Mouse (Mus musculus): ENCODE results near the gene Pitpnm3.
"Not testable (repeated sequence)": the region's sequence is repeated elsewhere in the genome, so short reads cannot be mapped to it uniquely, and the experiment has no call there.

Pitpnm3 gene

DNA sequence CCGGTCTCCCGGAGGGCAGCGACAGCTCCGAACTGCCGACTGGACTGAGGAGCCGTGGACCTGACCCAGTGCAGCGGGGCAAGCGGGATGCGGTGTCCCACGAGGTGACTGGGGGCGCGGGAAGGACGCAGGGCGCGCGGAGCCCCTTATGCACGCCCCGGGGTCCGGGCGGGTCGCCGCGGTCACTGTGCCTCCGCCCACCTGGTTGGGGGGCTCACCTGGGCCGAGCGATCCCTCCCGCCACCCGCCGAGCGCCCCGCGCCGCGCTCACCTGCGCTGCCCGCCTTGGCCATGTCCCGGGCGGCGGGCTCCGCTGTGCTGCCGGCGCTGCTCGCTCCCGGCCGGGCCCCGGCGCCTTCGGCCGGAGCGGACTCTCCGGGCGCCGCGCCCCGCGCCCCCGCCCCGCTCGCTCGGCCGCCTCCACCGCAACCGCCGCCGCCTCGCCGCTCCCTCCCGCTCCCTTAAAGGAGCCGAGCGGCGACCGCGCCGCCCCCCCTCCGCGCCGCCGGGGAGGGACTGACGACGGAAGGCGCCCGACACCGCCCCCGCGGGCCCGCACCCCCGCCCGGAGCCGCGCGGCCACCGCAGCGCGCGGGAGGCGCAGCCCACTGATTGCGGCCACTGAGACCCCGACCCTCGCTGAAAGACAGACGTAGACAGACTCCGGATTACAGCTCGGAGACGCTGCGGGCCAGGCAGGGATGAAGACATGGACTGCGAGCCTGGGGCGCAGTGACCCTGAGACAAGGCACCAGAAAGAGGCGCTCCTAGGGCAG lies at the start of gene Pitpnm3:
Gene Pitpnm3 (minus strand): TSS at position 396 of the 776 bp plus-strand sequence.
- DNase-seq (ENCODE audit: low spot score): peak; percentile 58

- DNase-seq (ENCODE audit: low spot score): no peak
Measured at GRCm38 (mm10) chr11:72184252-72184651, 48.7 kb upstream of the Pitpnm3 start.

DNA sequence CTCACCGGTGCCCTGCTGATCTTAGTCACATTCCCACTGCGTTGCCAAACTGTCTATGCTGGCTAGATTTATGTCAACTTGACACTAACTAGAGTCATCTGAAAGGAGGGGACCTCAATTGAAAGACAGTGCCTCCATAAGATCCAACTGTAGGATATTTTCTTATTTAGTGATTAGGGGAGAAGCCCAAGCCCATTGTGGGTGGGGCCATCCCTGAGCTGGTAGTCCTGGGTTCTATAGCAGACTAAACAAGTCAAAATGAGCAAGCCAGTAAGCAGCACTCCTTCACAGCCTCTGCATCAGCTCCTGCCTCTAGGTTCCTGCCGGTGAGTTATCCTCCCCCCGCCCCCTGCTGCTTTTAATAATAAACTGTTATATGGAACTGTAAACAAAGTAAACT lies 45.6 kb upstream of the Pitpnm3 start:
- no peak for DNase-seq (ENCODE audit: low spot score)

DNA sequence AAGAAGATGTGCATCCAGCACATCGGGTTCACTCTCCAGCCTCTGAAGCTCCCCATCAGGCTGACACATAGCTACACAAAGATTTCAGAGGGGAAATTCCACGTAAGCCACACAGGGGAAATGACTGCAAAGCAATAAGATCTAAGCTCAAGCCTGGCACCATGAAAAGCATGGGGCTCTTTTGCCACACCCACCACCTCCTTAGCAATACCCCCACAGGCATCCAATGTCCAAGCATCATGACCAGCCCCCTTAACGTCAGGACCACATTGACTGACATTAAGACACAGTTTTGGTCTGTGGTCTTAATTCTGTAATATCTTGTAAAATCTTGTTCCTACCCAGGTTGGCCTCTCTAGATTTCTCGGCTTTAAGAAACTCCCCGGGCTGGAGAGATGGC lies 45.0 kb upstream of the Pitpnm3 start:
- no peak for DNase-seq (ENCODE audit: low spot score)

DNA sequence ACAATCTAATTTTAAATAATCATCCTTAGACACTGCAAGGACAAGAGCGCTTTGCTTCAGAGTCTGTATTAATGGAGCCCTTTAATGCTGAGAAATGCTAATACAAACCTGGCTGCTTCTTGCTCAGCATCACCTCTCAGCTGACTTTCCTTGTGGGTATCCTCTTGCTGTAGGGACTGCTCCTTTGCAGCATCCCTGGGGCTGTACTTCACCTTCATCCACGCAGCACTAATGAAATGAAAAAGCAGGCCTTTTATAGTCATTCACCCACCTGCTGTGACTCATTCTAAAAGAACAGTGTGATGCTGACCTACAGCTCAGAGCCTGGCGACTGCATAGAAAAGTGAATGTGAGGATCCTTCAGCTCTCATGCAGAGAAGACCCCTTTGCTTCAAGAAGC lies 41.0 kb upstream of the Pitpnm3 start:
- DNase-seq (ENCODE audit: low spot score): no peak

DNA sequence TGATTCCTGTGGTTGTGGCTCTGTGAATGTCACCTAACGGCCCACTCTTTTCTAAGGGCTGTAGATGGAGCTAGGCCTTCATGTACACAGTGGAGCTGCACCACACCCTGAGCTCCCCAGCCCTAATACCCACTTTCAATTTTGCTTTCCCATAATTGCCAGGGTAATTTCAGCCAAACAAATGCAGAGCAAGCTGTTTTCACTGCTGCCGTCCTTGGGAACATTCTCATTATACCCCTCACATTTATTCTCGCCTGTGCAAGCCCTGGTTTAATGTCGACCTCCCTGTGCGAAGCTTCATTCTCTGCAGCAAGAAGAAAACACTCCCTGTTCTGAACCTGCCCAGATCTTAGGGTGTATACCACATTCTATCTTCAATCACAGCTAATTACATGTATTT lies 40.4 kb upstream of the Pitpnm3 start:
- DNase-seq (ENCODE audit: low spot score): no peak

- no peak for DNase-seq (ENCODE audit: low spot score)
Measured at GRCm38 (mm10) chr11:72174721-72175120, 39.1 kb upstream of the Pitpnm3 start.

DNA sequence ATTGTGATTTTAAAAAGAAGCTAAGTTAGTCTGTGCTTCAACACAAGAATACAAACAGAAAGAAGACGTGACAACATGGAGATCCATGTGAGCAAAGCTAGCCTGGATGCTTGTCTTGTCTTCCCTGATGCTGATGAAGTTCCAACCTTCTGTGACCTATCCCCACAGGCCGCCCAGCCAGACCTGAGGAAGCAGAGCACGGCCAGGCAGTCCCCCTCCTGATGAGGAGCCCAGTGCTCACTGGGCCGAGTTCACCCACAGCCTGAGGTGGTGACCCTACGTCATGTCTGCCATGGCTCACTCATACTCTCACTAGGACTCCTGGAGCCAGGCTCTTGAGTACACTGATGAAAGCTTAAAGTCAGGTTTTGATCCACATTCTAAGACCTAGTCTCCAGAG lies 37.9 kb upstream of the Pitpnm3 start:
- no peak for DNase-seq (ENCODE audit: low spot score)

DNA sequence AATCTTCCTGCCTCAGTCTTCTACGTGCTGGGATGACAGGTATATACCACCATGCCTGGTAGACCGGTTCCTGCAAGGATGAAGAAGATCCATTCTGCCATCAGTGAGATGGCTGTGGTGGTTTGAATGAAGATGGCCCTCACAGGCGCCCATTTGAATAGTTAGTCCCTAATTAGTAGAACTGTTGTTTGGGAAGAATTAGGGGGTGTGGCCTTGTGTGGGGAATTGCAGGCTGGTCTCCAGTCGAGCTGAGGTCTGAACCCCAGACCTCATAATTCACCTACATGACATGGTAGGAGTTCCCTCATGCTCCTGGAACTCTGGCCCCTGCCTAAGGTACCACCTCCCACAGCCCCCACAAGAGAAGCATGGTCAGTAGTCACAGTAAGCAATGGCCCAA lies 36.3 kb upstream of the Pitpnm3 start:
- DNase-seq (ENCODE audit: low spot score): not testable (repeated sequence)

DNA sequence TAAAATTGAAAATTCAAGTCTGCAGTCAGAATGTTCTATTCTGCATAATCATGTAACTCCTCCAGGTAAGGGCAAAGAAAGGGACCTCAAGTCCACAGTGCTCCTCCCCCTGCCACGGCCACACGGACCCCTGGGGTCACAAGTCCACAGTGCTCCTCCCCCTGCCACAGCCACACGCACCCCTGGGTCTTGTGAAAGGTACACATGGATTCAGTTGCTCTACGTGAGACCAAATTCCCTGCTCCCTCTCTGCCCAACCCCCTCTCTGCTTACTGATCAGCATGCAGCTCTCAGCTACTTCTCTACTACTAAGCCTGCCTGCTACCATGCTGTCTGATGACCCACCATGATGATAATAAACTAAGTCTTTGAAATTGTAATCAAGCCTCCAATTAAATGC lies 34.3 kb upstream of the Pitpnm3 start:
- DNase-seq (ENCODE audit: low spot score): no peak

DNA sequence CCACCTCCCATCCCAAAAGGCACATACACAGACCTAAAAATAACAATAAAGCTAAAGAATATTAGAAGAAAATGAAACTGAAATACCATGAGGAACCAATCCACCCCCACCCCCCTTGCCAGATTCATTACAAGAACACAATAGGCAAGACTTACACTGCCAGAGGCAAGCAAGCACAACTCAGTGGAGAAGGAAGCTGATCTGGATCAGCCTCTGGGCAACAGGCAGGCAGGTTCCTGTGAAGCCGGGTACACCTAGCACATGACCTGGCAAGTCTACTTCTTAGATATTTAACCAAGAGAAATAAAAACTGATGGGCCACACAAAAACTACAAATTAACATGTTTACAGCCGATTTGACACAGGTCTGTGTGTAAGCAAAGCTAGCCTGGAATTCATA lies 27.6 kb upstream of the Pitpnm3 start:
- no peak for DNase-seq (ENCODE audit: low spot score)

DNA sequence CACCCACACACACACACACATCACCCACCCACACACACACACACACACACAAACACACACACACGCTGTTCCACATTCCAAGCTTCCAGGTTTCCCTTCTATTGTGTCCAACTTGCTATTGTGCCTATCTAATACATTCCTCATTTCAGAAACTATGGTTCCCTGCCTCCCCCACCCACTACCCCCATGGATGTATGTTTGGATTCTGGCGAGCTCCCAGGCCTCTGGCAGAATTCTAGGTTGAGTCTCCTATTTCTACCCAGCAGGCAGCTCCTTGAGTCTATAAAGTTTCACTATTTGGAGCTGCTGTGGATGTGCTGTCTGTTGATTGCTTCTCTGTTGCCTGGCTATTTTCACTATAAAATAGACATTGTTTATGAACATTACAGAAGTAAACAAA lies 21.0 kb upstream of the Pitpnm3 start:
- DNase-seq (ENCODE audit: low spot score): no peak

- no peak for DNase-seq (ENCODE audit: low spot score)
Measured at GRCm38 (mm10) chr11:72155981-72156428, 20.4 kb upstream of the Pitpnm3 start.

DNA sequence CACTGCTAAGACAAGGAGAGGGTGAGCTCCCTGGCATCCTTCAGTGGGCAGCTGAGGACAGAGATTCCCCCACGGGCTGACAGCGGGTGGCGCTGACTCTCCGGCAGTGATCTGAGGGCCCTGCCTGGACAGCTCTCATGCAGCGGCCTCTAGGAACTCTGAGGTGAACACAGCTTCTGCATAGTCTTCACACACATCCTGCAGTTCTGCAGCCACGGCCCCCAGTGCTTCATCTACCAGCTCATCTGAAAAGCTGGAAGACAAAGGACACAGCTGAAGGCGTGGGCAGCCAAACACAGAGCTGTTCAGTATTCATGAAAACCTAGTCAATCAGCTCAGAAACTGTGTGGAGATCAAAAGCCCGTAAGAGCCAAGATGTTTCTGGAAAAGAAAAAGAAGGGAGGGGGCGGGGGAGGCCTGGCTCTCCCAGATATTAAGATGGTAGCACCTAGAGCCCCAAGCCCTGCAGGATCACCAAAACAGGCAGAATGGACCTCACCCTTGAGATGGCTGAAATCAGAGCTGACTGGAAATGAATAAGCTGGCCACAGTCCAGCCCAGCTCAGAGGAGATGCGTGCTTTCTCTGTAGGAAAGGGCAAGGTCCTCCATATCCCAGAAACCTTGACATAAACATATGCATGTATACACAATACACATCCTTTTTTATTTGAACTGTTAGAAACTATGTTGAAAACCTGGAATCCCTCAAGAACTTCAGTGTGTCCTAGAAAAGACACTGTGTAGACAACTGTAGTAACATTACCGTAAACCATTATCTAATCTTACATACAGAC lies 19.8 kb upstream of the Pitpnm3 start:
- DNase-seq (ENCODE audit: low spot score): no peak

DNA sequence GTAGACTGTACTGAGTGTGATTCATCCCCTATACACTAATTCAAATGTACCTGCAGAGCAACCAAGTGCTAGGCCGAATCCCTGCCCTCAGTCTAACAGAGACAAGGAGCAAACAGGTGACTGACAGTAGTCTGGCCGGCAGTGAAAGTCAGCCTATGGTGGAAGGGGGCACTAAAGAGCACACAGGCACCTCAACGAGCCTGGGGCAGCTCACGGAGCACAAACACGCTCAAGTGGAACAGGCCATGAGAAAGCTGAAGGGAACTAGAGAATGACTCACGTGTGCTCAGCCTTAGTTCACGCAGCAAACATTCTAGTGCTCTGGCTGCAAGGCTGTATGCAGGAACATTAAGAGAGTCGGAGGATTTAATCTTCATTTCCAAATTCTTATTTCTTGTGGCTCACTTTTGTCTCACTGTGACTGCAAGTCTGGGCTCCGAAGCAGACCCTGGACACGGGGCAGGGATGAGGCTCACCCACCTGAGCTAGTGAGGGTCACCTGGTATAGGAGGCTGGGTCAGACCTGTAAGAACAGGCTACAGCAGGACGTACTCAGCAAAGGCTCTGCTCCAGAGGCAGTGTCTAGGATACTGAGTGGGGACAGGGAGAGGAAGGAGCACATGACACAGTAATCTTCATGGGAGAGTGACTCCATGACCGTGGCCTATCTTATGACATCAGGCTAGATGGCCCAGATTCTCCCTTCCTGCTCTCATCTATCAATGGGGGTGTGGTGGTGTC lies 17.7 kb upstream of the Pitpnm3 start:
- DNase-seq (ENCODE audit: low spot score): no peak

- DNase-seq (ENCODE audit: low spot score): no peak
Measured at GRCm38 (mm10) chr11:72151120-72151519, 15.5 kb upstream of the Pitpnm3 start.

- DNase-seq (ENCODE audit: low spot score): no peak
Measured at GRCm38 (mm10) chr11:72147910-72148309, 12.3 kb upstream of the Pitpnm3 start.

DNA sequence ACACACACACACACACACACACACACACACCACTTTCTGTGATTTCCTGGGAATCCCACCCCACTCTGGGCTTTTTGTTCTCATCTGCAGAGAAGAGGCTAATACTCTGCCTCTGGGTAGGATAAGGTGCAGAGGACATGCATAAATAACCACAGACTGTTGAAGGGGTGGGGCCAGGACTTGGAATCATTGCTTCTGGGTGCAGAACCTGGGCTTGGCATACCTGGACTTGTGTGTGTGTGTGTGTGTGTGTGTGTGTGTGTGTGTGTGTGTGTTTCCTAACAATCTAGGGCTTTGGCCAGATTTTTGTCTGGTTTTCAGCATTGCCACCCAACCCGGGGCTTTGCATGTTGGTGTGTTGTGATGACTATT lies 10.3 kb upstream of the Pitpnm3 start:
- DNase-seq (ENCODE audit: low spot score): no peak

GRCm38 (mm10) chr11:72145182-72145876 lies 9.8 kb upstream of the Pitpnm3 start:
- DNase-seq (ENCODE audit: low spot score): peak; percentile 72

DNA sequence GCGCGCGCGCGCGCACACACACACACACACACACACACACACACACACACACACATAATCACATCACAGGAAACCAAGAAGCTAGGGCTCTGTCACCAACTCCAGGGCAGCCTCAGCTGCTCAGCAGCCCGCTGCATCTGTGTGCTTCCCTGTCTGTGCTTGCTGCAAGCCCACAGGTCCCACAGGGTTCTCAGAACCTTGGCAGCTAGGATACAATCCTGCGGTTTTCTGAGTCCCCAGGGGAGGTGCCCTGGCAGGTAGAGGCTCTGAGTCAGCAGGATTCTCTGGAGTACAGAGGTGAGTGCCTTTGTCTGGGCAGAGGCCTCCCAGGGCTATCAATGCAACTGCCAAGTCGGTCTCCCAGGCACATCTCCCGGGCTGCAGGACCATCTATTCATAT lies 7.3 kb upstream of the Pitpnm3 start:
- no peak for DNase-seq (ENCODE audit: low spot score)

GRCm38 (mm10) chr11:72140198-72140597 lies 4.6 kb upstream of the Pitpnm3 start:
- DNase-seq (ENCODE audit: low spot score): no peak
